Mouse (Mus musculus): ENCODE measurements around the gene Kazald1.
A peak's percentile ranks its signal among the peaks of the same experiment; 100 is the strongest.

Kazald1 gene

GRCm38 (mm10) chr19:45077742-45078645 lies 3.0 kb downstream of the Kazald1 start:
- peak; percentile 44 for DNase-seq (ENCODE audit: low spot score)

GRCm38 (mm10) chr19:45078971-45079764 lies 4.1 kb downstream of the Kazald1 start:
- DNase-seq (ENCODE audit: low spot score), result peak; percentile 68

- DNase-seq (ENCODE audit: low spot score), result peak; percentile 51
Measured at GRCm38 (mm10) chr19:45079769-45080515, 4.9 kb downstream of the Kazald1 start.

GRCm38 (mm10) chr19:45080711-45081110 lies 5.7 kb downstream of the Kazald1 start:
- no peak for DNase-seq (ENCODE audit: low spot score)

GRCm38 (mm10) chr19:45081279-45081678 lies 6.2 kb downstream of the Kazald1 start:
- DNase-seq (ENCODE audit: low spot score), result peak; percentile 92

GRCm38 (mm10) chr19:45081841-45082550 lies 7.0 kb downstream of the Kazald1 start:
- peak; percentile 84 for DNase-seq (ENCODE audit: low spot score)

- DNase-seq (ENCODE audit: low spot score), result peak; percentile 76
Measured at GRCm38 (mm10) chr19:45097868-45098267, 22.8 kb downstream of the Kazald1 start.

- DNase-seq (ENCODE audit: low spot score), result no peak
Measured at GRCm38 (mm10) chr19:45100486-45101270, 25.6 kb downstream of the Kazald1 start.

- no peak for DNase-seq (ENCODE audit: low spot score)
Measured at GRCm38 (mm10) chr19:45105591-45105990, 30.6 kb downstream of the Kazald1 start.

- no peak for DNase-seq (ENCODE audit: low spot score)
Measured at GRCm38 (mm10) chr19:45106689-45107088, 31.6 kb downstream of the Kazald1 start.

GRCm38 (mm10) chr19:45110681-45111080 lies 35.6 kb downstream of the Kazald1 start:
- no peak for DNase-seq (ENCODE audit: low spot score)

- no peak for DNase-seq (ENCODE audit: low spot score)
Measured at GRCm38 (mm10) chr19:45112444-45112843, 37.4 kb downstream of the Kazald1 start.

- DNase-seq (ENCODE audit: low spot score), result peak; percentile 89
Measured at GRCm38 (mm10) chr19:45113791-45114460, 38.9 kb downstream of the Kazald1 start.

- DNase-seq (ENCODE audit: low spot score), result no peak
Measured at GRCm38 (mm10) chr19:45114772-45115171, 39.7 kb downstream of the Kazald1 start.

GRCm38 (mm10) chr19:45116798-45117197 lies 41.8 kb downstream of the Kazald1 start:
- peak; percentile 59 for DNase-seq (ENCODE audit: low spot score)

Measured in embryo, embryonic 10.5 days (tissue).